Mouse (Mus musculus): ENCODE data around the gene Tlcd1. TPM values are rescaled to one million over a fixed set of nuclear protein-coding genes. Genes with fewer than 3 reads are reported as not detected.

The Tlcd1 gene
- polyA plus RNA-seq, 1 experiment from 2014 or later, result 16.7 TPM

GRCm38 (mm10) chr11:78195101-78195863, 18.8 kb downstream of the Tlcd1 start:
- Histone ChIP-seq H3K4me3 (ENCODE audit: low read depth, low read length) (peak overlapping the region; percentile 18), H3K27ac (ENCODE audit: low read depth, low read length) (no peak overlapping the region), H3K4me1 (ENCODE audit: control insufficient read depth, insufficient read depth, low read length) (no peaks in the 10 kb centered on the region; the same call in 1 of the 2 replicates), H3K4me2 (ENCODE audit: low read depth, low read length) (peak overlapping the region; percentile 28), H3K36me3 (ENCODE audit: control insufficient read depth, insufficient read depth, low read length) (peaks cover 12% of the 10 kb centered on the region; the same call in 1 of the 2 replicates), H3K9me3 (ENCODE audit: control insufficient read depth, low read length) (no peaks in the 10 kb centered on the region), H3K9ac (replicated peaks; ENCODE audit: low read depth, low read length) (no peak overlapping the region), H3K27me3 (ENCODE audit: control insufficient read depth, insufficient read depth, low read length) (no peaks in the 10 kb centered on the region)
- ATAC-seq (ENCODE audit: low read depth), result no peak
- 68% methylated on average over 23 of the region's 23 CpGs for WGBS

DNA sequence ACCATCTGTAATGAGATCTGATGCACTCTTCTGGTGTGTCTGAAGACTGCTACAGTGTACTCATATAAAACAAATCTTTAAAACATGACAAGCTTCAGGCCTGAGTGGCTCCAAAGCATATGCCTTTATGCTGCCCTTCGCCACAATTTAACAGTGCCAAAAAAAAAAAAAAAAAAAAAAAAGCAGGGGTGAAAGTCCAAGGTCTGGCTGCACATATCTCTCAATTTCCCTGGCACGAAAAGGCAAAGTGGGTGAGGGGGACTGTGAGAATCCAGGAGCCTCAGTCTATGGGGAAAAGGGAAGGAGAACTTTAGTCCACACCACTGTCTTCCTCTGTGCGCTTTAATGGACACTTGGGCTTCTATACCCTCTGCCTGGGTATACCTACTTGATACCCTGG, 25.9 kb downstream of the Tlcd1 start:
- no peak overlapping the region for H3K4me2 ChIP-seq (ENCODE audit: low read depth, low read length)
- H3K27me3 ChIP-seq (ENCODE audit: control insufficient read depth, insufficient read depth, low read length), result no peaks in the 10 kb centered on the region
- H3K4me3 ChIP-seq (ENCODE audit: low read depth, low read length), result no peak overlapping the region
- H3K9ac ChIP-seq (replicated peaks; ENCODE audit: low read depth, low read length), result no peak overlapping the region
- no peak overlapping the region for H3K27ac ChIP-seq (ENCODE audit: low read depth, low read length)
- peaks cover 10% of the 10 kb centered on the region; the same call in 1 of the 2 replicates for H3K4me1 ChIP-seq (ENCODE audit: control insufficient read depth, insufficient read depth, low read length)
- H3K36me3 ChIP-seq (ENCODE audit: control insufficient read depth, insufficient read depth, low read length), result peaks cover 19% of the 10 kb centered on the region
- H3K9me3 ChIP-seq (ENCODE audit: control insufficient read depth, low read length), result no peaks in the 10 kb centered on the region
- 90% methylated on average over 3 of the region's 3 CpGs for WGBS
- ATAC-seq (ENCODE audit: low read depth), result no peak

DNA sequence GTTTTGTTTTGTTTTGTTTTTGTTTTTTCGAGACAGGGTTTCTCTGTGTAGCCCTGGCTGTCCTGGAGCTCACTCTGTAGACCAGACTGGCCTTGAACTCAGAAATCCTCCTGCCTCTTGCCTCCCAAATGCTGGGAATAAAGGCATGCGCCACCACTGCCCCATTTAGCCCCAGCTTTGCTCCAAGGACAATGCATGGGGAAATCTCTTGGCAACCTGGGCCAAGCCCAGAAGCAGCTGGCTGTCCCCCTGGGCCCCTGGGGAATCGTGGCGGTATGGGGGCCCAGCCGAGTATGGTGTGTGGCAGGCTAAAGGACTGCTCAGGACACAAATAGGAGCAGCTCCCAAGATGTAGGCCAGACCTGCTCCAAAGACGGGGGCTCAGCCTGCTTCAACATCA, 27.8 kb downstream of the Tlcd1 start:
- no peaks in the 10 kb centered on the region for H3K27me3 ChIP-seq (ENCODE audit: control insufficient read depth, insufficient read depth, low read length)
- H3K27ac ChIP-seq (ENCODE audit: low read depth, low read length), result peak overlapping the region; percentile 80
- H3K4me1 ChIP-seq (ENCODE audit: control insufficient read depth, insufficient read depth, low read length), result peaks cover 10% of the 10 kb centered on the region; the same call in 1 of the 2 replicates
- WGBS, result 45% methylated on average over 6 of the region's 6 CpGs
- no peak overlapping the region for H3K4me3 ChIP-seq (ENCODE audit: low read depth, low read length)
- H3K9me3 ChIP-seq (ENCODE audit: control insufficient read depth, low read length), result no peaks in the 10 kb centered on the region
- no peak for ATAC-seq (ENCODE audit: low read depth)
- no peak overlapping the region for H3K9ac ChIP-seq (replicated peaks; ENCODE audit: low read depth, low read length)
- no peak overlapping the region for H3K4me2 ChIP-seq (ENCODE audit: low read depth, low read length)
- peaks cover 39% of the 10 kb centered on the region for H3K36me3 ChIP-seq (ENCODE audit: control insufficient read depth, insufficient read depth, low read length)

DNA sequence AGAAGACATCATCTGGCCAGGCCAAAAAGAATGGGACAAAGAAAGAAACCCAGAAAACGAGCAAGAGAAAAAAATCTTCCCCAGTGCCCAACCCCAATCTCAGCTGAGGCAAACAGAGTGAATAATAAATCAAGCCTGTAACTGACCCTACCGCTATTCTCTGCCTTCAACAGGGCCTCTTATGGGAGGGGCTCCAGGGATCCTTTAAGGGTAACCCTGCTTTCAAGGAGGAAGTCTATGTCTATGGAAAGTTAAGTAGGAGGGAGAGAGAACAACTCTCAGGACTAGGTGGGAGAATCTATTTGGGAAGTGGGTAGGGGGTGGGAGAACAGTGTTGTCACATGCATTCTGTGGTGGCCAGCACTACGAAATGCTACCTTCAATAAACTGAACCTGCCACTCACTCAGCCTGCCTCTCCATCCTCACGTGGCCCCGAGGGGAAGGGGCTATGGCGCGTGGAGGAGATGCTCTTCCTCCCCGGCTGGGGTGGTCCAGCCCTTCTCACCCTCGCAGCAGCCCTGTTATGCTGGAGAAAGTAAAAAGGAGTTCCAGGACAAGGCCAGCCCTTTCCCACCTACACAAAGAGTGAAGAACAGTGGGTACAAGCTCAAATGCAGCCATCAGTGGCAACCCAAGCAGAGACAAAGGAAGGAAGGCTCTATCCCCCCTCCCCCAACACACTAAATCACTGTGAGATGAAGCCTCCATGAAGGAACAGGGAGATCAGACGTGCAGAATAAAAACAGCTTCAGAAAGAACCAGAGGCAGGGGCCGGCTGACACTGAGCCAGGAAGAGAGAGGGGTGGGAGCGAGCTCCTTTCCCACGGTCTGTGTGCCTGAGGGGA, 29.1 kb downstream of the Tlcd1 start:
- H3K36me3 ChIP-seq (ENCODE audit: control insufficient read depth, insufficient read depth, low read length), result peaks cover 51% of the 10 kb centered on the region
- 0 out of 2 replicates have a peak overlapping the region, but pooled peaks have one; percentile 34 for H3K9ac ChIP-seq (replicated peaks; ENCODE audit: low read depth, low read length)
- H3K27ac ChIP-seq (ENCODE audit: low read depth, low read length), result peak overlapping the region; percentile 80
- H3K4me2 ChIP-seq (ENCODE audit: low read depth, low read length), result no peak overlapping the region
- 8% methylated on average over 13 of the region's 13 CpGs for WGBS
- no peaks in the 10 kb centered on the region for H3K27me3 ChIP-seq (ENCODE audit: control insufficient read depth, insufficient read depth, low read length)
- H3K4me1 ChIP-seq (ENCODE audit: control insufficient read depth, insufficient read depth, low read length), result peaks cover 10% of the 10 kb centered on the region; the same call in 1 of the 2 replicates
- H3K4me3 ChIP-seq (ENCODE audit: low read depth, low read length), result no peak overlapping the region
- ATAC-seq (ENCODE audit: low read depth), result peak; percentile 57; the same call in 1 of the 2 replicates
- no peaks in the 10 kb centered on the region for H3K9me3 ChIP-seq (ENCODE audit: control insufficient read depth, low read length)

DNA sequence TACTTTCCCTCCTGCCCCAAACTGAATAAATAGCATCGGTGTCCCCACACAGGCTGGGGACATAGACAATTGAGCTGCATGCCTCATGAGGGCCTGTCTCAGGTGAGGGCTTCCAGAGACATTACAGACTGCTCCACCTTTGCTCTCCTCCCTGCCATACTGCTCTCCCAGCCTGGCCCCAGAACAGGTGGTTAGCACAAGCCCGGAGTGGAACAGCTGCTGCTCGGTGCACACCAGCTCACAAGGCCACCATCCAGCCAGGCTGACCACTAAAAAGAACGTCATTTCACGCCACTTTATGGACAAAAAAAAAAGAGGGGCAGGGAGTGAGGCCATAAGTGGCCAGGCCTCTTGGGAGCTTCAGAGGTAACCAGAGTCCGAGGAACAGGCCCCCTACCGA, 30.7 kb downstream of the Tlcd1 start:
- H3K9ac ChIP-seq (replicated peaks; ENCODE audit: low read depth, low read length), result no peak overlapping the region
- H3K36me3 ChIP-seq (ENCODE audit: control insufficient read depth, insufficient read depth, low read length), result peaks cover 67% of the 10 kb centered on the region
- H3K4me2 ChIP-seq (ENCODE audit: low read depth, low read length), result no peak overlapping the region
- H3K4me3 ChIP-seq (ENCODE audit: low read depth, low read length), result no peak overlapping the region
- H3K4me1 ChIP-seq (ENCODE audit: control insufficient read depth, insufficient read depth, low read length), result peaks cover 10% of the 10 kb centered on the region; the same call in 1 of the 2 replicates
- H3K9me3 ChIP-seq (ENCODE audit: control insufficient read depth, low read length), result no peaks in the 10 kb centered on the region
- whole genome bisulfite sequencing, result 57% methylated on average over 7 of the region's 7 CpGs
- ATAC-seq (ENCODE audit: low read depth), result no peak
- no peaks in the 10 kb centered on the region for H3K27me3 ChIP-seq (ENCODE audit: control insufficient read depth, insufficient read depth, low read length)
- H3K27ac ChIP-seq (ENCODE audit: low read depth, low read length), result no peak overlapping the region

DNA sequence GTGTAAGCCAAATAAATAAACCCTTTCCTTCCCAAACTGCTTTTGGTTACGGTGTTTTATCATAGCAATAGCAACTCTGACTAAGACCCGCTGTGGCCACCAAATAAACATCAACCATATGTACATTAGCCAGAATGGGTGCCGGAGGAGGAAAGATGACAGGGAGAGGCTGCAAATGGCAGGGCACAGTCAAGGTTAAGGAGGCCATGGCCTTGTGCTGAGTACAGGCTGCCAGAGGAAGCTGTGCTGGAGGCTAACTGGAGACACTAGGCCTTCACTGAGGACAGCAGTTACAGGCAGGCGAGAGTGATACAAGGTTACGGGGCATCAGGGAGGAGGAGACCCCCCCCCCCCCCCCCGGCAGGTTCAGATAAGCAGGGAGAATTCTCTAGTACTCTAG, 33.4 kb downstream of the Tlcd1 start:
- Histone ChIP-seq H3K36me3 (ENCODE audit: control insufficient read depth, insufficient read depth, low read length) (peaks cover 93% of the 10 kb centered on the region), H3K4me3 (ENCODE audit: low read depth, low read length) (no peak overlapping the region), H3K27me3 (ENCODE audit: control insufficient read depth, insufficient read depth, low read length) (no peaks in the 10 kb centered on the region), H3K27ac (ENCODE audit: low read depth, low read length) (no peak overlapping the region), H3K9ac (replicated peaks; ENCODE audit: low read depth, low read length) (no peak overlapping the region), H3K4me1 (ENCODE audit: control insufficient read depth, insufficient read depth, low read length) (peaks cover 10% of the 10 kb centered on the region; the same call in 1 of the 2 replicates), H3K9me3 (ENCODE audit: control insufficient read depth, low read length) (no peaks in the 10 kb centered on the region), H3K4me2 (ENCODE audit: low read depth, low read length) (no peak overlapping the region)
- ATAC-seq (ENCODE audit: low read depth), result no peak
- WGBS, result 96% methylated on average over 5 of the region's 6 CpGs

DNA sequence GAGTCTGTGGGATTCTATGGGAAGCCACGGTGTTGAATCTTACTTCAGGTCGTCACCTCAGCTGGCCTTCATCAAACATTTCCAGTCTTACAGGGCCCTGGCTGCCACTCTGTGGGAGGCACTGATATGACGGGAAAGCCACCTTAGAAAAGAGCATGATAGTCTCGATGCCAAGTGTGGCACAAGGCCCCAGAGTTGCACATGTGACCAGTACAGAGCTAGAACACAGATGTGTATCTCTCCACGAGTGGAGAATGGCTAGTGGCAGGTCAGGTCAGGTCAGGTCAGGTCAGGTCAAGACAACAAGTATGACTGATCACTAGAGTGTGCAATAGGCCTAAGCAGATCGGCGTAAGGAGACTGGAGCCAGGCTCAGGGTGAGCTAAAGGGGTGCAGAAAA, 34.1 kb downstream of the Tlcd1 start:
- H3K9me3 ChIP-seq (ENCODE audit: control insufficient read depth, low read length), result no peaks in the 10 kb centered on the region
- no peak overlapping the region for H3K4me3 ChIP-seq (ENCODE audit: low read depth, low read length)
- no peaks in the 10 kb centered on the region for H3K27me3 ChIP-seq (ENCODE audit: control insufficient read depth, insufficient read depth, low read length)
- ATAC-seq (ENCODE audit: low read depth), result no peak
- no peak overlapping the region for H3K9ac ChIP-seq (replicated peaks; ENCODE audit: low read depth, low read length)
- H3K36me3 ChIP-seq (ENCODE audit: control insufficient read depth, insufficient read depth, low read length), result peaks cover 96% of the 10 kb centered on the region
- no peak overlapping the region for H3K4me2 ChIP-seq (ENCODE audit: low read depth, low read length)
- 71% methylated on average over 7 of the region's 7 CpGs for WGBS
- peaks cover 9% of the 10 kb centered on the region; the same call in 1 of the 2 replicates for H3K4me1 ChIP-seq (ENCODE audit: control insufficient read depth, insufficient read depth, low read length)
- H3K27ac ChIP-seq (ENCODE audit: low read depth, low read length), result no peak overlapping the region

- 93% methylated on average over 5 of the region's 5 CpGs for WGBS
- H3K36me3 ChIP-seq (ENCODE audit: control insufficient read depth, insufficient read depth, low read length), result peaks cover 95% of the 10 kb centered on the region
These were observed 35.0 kb downstream of the Tlcd1 start for GRCm38 (mm10) chr11:78211513-78211912.

More at GRCm38 (mm10) chr11:78211513-78211912, 35.0 kb downstream of the Tlcd1 start:
- no peak overlapping the region for H3K4me2 ChIP-seq (ENCODE audit: low read depth, low read length)
- no peak overlapping the region for H3K27ac ChIP-seq (ENCODE audit: low read depth, low read length)
- no peaks in the 10 kb centered on the region for H3K9me3 ChIP-seq (ENCODE audit: control insufficient read depth, low read length)
- H3K27me3 ChIP-seq (ENCODE audit: control insufficient read depth, insufficient read depth, low read length), result no peaks in the 10 kb centered on the region
- no peak overlapping the region for H3K4me3 ChIP-seq (ENCODE audit: low read depth, low read length)
- no peak for ATAC-seq (ENCODE audit: low read depth)
- H3K4me1 ChIP-seq (ENCODE audit: control insufficient read depth, insufficient read depth, low read length), result no peaks in the 10 kb centered on the region
- no peak overlapping the region for H3K9ac ChIP-seq (replicated peaks; ENCODE audit: low read depth, low read length)

Data from neural tube, embryonic 14.5 days (tissue).